Mouse (Mus musculus) MEL (cell line): Measurements from ENCODE around the gene Ly9. TPM values are rescaled to one million over a fixed set of nuclear protein-coding genes. Genes with fewer than 3 reads are reported as not detected.

ENCODE experiments used
- DNase-seq: peaks from one replicate; pipeline ENCODE4 v3.0.0; 2011; ENCODE audit warnings: low read depth, low spot score
- H3K27ac ChIP-seq: 2 replicates; pipeline ENCODE4 v1.5.1; 2012; ENCODE audit warnings: low read depth, mild to moderate bottlenecking, control low read depth, low read length, moderate library complexity; ENCODE audit not compliant: control insufficient read depth
- H3K27me3 ChIP-seq, 2 experiments: fragments of 150-350 bp in 1 of 2; sonication (generic) in 1 of 2; 2 replicates each; pipeline ENCODE4 v1.6.1; 2012; ENCODE audit warnings: low read length in 2 of 2, mild to moderate bottlenecking in 2 of 2, improper control_type of control experiment in 1 of 2, moderate library complexity in 1 of 2; ENCODE audit not compliant: insufficient read depth in 2 of 2, control insufficient read depth in 1 of 2
- H3K36me3 ChIP-seq, 2 experiments: 2 replicates each; pipeline ENCODE4 v1.6.1; 2012 to 2014; ENCODE audit warnings: low read length in 2 of 2, improper control_type of control experiment in 1 of 2, inconsistent platforms in 1 of 2, mild to moderate bottlenecking in 1 of 2; ENCODE audit not compliant: insufficient read depth in 2 of 2, control insufficient read depth in 1 of 2
- H3K4me1 ChIP-seq, 2 experiments: fragments of 150-350 bp in 1 of 2; sonication (generic) in 1 of 2; 2 replicates each; pipeline ENCODE4 v1.6.1; 2012; ENCODE audit warnings: low read length in 2 of 2, improper control_type of control experiment in 1 of 2, mild to moderate bottlenecking in 1 of 2; ENCODE audit not compliant: insufficient read depth in 2 of 2, control insufficient read depth in 1 of 2
- H3K4me3 ChIP-seq, 2 experiments: fragments of 150-350 bp in 1 of 2; sonication (generic) in 1 of 2; 2 replicates each; pipeline ENCODE4 v1.5.1; 2012; ENCODE audit warnings: low read depth in 2 of 2, low read length in 2 of 2, mild to moderate bottlenecking in 2 of 2, moderate library complexity in 2 of 2, control low read depth in 1 of 2, improper control_type of control experiment in 1 of 2; ENCODE audit not compliant: control insufficient read depth in 1 of 2, insufficient read depth in 1 of 2
- H3K79me2 ChIP-seq: 2 replicates; pipeline ENCODE4 v1.6.1; 2012; ENCODE audit warnings: mild to moderate bottlenecking, low read length, moderate library complexity; ENCODE audit not compliant: control insufficient read depth, poor library complexity, insufficient read depth
- H3K9ac ChIP-seq: 2 replicates; pipeline ENCODE4 v1.6.1; 2012; ENCODE audit warnings: low read depth, mild to moderate bottlenecking, control low read depth, low read length, moderate library complexity; ENCODE audit not compliant: control insufficient read depth, poor library complexity, severe bottlenecking
- H3K9me3 ChIP-seq: fragments of 150-350 bp; sonication (generic); replicated peaks from 2 replicates; pipeline ENCODE4 v1.6.1; 2012; ENCODE audit warnings: mild to moderate bottlenecking, low read length, improper control_type of control experiment, moderate library complexity; ENCODE audit not compliant: insufficient read depth
- BHLHE40 ChIP-seq: IDR thresholded peaks from 2 replicates; pipeline ENCODE4 v1.6.1; 2012; ENCODE audit warnings: low read depth, mild to moderate bottlenecking, inconsistent platforms, low read length, improper control_type of control experiment, borderline replicate concordance
- EP300 ChIP-seq, 2 experiments: IDR thresholded peaks; 2 replicates each; pipeline ENCODE4 v1.6.1; 2011; ENCODE audit warnings: improper control_type of control experiment in 2 of 2, low read length in 2 of 2, low read depth in 1 of 2, mild to moderate bottlenecking in 1 of 2
- ETS1 ChIP-seq: IDR thresholded peaks from 2 replicates; pipeline ENCODE4 v1.6.1; 2012; ENCODE audit warnings: low read depth, mild to moderate bottlenecking, inconsistent platforms, low read length, improper control_type of control experiment, moderate library complexity
- HCFC1 ChIP-seq: IDR thresholded peaks from 2 replicates; pipeline ENCODE4 v1.6.1; 2012; ENCODE audit warnings: low read depth, mild to moderate bottlenecking, inconsistent platforms, low read length, improper control_type of control experiment, moderate library complexity
- MAFK ChIP-seq: IDR thresholded peaks from 2 replicates; pipeline ENCODE4 v1.6.1; 2011; ENCODE audit warnings: low read depth, mild to moderate bottlenecking, low read length, improper control_type of control experiment, borderline replicate concordance
- MEF2A ChIP-seq: IDR thresholded peaks from 2 replicates; pipeline ENCODE4 v1.6.1; 2014; ENCODE audit warnings: low read depth, mild to moderate bottlenecking, inconsistent platforms, low read length, improper control_type of control experiment; ENCODE audit not compliant: poor library complexity, insufficient replicate concordance, severe bottlenecking; ENCODE audit errors: extremely low read depth
- MYB ChIP-seq: IDR thresholded peaks from 2 replicates; pipeline ENCODE4 v1.6.1; 2011; ENCODE audit warnings: mild to moderate bottlenecking, low read depth, low read length, improper control_type of control experiment
- MYC ChIP-seq: IDR thresholded peaks from 2 replicates; pipeline ENCODE4 v1.6.1; 2011; ENCODE audit warnings: low read depth, mild to moderate bottlenecking, low read length, improper control_type of control experiment, moderate library complexity
- NELFE ChIP-seq: IDR thresholded peaks from 2 replicates; pipeline ENCODE4 v1.6.1; 2011; ENCODE audit warnings: low read depth, low read length, improper control_type of control experiment
- RCOR1 ChIP-seq: IDR thresholded peaks from 2 replicates; pipeline ENCODE4 v1.6.1; 2012; ENCODE audit warnings: low read depth, mild to moderate bottlenecking, inconsistent platforms, low read length, improper control_type of control experiment
- SIN3A ChIP-seq: IDR thresholded peaks from 2 replicates; pipeline ENCODE4 v1.6.1; 2012; ENCODE audit warnings: low read length, improper control_type of control experiment, inconsistent platforms
- SMC3 ChIP-seq: IDR thresholded peaks from 2 replicates; pipeline ENCODE4 v1.6.1; 2011; ENCODE audit warnings: low read depth, low read length, improper control_type of control experiment
- TBP ChIP-seq: IDR thresholded peaks from 2 replicates; pipeline ENCODE4 v1.8.0; 2011; ENCODE audit warnings: low read depth, low read length, improper control_type of control experiment
- TCF12 ChIP-seq: IDR thresholded peaks from 2 replicates; pipeline ENCODE4 v1.6.1; 2014; ENCODE audit warnings: low read depth, mild to moderate bottlenecking, inconsistent platforms, low read length, improper control_type of control experiment, moderate library complexity
- UBTF ChIP-seq: IDR thresholded peaks from 2 replicates; pipeline ENCODE4 v1.6.1; 2012; ENCODE audit warnings: low read depth, mild to moderate bottlenecking, inconsistent platforms, low read length, improper control_type of control experiment, moderate library complexity, borderline replicate concordance; ENCODE audit not compliant: insufficient read depth
- USF2 ChIP-seq, 2 experiments: IDR thresholded peaks; 2 replicates each; pipeline ENCODE4 v1.6.1; 2011 to 2012; ENCODE audit warnings: improper control_type of control experiment in 2 of 2, low read length in 2 of 2, borderline replicate concordance in 1 of 2, inconsistent platforms in 1 of 2, low read depth in 1 of 2, mild to moderate bottlenecking in 1 of 2; ENCODE audit not compliant: insufficient read depth in 1 of 2
- ZC3H11A ChIP-seq: IDR thresholded peaks from 2 replicates; pipeline ENCODE4 v1.6.1; 2012; ENCODE audit warnings: low read depth, mild to moderate bottlenecking, inconsistent platforms, low read length, improper control_type of control experiment
- ZNF384 ChIP-seq: IDR thresholded peaks from 2 replicates; pipeline ENCODE4 v1.6.1; 2012; ENCODE audit warnings: low read depth, mild to moderate bottlenecking, inconsistent platforms, low read length, improper control_type of control experiment
- polyA plus RNA-seq, 2 experiments: library from polyadenylated mRNA; stranded (reverse) in 1 of 2; unstranded in 1 of 2; fragments of >175 nt in 1 of 2; fragments of >200 nt in 1 of 2; gene quantifications; 2 replicates each; pipeline versions ENCODE4 v1.2.1 to v1.2.4; 2012; ENCODE audit warnings: low replicate concordance in 2 of 2, low read depth in 1 of 2; ENCODE audit not compliant: insufficient read length in 2 of 2, insufficient read depth in 1 of 2, missing spikeins in 1 of 2
- total RNA-seq: library from RNA; depleted of rRNA; stranded (reverse); fragments of 300-350 nt; gene quantifications from 2 replicates; pipeline ENCODE4 v1.2.3, GENCODE M21; 2012

Gene Ly9
- total and polyA plus RNA-seq, 3 experiments = 0.25 TPM; not detected in 2

- no peak for DNase-seq
- Histone ChIP-seq H3K79me2 (no peaks in the 10 kb centered on the region), H3K4me1 (no peaks in the 10 kb centered on the region), H3K27me3 (no peaks in the 10 kb centered on the region), H3K9me3 (no peaks in the 10 kb centered on the region), H3K36me3 (no peaks in the 10 kb centered on the region), H3K27ac (no peak overlapping the region), H3K4me3 (no peak overlapping the region), H3K9ac (no peak overlapping the region)
- TF ChIP-seq SIN3A = no peak
- TF ChIP-seq MYB = no peak
- TF ChIP-seq SMC3 = no peak
- no peak for TF ChIP-seq NELFE
These were observed 46.9 kb downstream of the Ly9 start for GRCm38 (mm10) chr1:171560262-171560661.

- Histone ChIP-seq H3K4me1 (no peaks in the 10 kb centered on the region), H3K27me3 (no peaks in the 10 kb centered on the region), H3K9ac (no peak within 1 kb of the TSS), H3K36me3 (no peaks in the 10 kb centered on the region), H3K4me3 (no peak within 1 kb of the TSS), H3K79me2 (no peaks in the 10 kb centered on the region), H3K27ac (no peak within 1 kb of the TSS), H3K9me3 (no peaks in the 10 kb centered on the region)
- no peak for DNase-seq
- no peak for TF ChIP-seq USF2 (IDR thresholded peaks at IDR 0.05; ENCODE audit: borderline replicate concordance in 1 of 2, insufficient read depth in 1 of 2, low read depth in 1 of 2, low read length in 2 of 2)
- no peak for TF ChIP-seq SIN3A
- no peak for TF ChIP-seq EP300 (IDR thresholded peaks at IDR 0.05; ENCODE audit: low read depth in 1 of 2, low read length in 2 of 2)
- TF ChIP-seq RCOR1 = no peak
- no peak for TF ChIP-seq MYC
- no peak for TF ChIP-seq TBP
- TF ChIP-seq TCF12 = no peak
- no peak for TF ChIP-seq BHLHE40
- TF ChIP-seq MAFK = no peak
- no peak for TF ChIP-seq UBTF
- no peak for TF ChIP-seq ZC3H11A
- no peak for TF ChIP-seq ZNF384
- TF ChIP-seq MEF2A = no peak
- TF ChIP-seq ETS1 = no peak
- TF ChIP-seq HCFC1 = no peak
These were observed 48.3 kb downstream of the Ly9 start, which contains the start of gene Cd244a for GRCm38 (mm10) chr1:171558898-171559297. Gene Cd244a (plus strand): TSS chr1:171559193.
